Mouse (Mus musculus) myocyte (in vitro differentiated cells): ENCODE results near the gene Dnmbp.

Experiments used
- MYOG ChIP-seq, 3 experiments: IDR thresholded peaks; one replicate each; pipeline ENCODE4 v1.6.1; 2011; ENCODE audit warnings: control low read depth in 2 of 3, low read depth in 2 of 3, mild to moderate bottlenecking in 2 of 3; ENCODE audit not compliant: insufficient read length in 2 of 3, control insufficient read depth in 1 of 3, insufficient read depth in 1 of 3
- POLR2A ChIP-seq: IDR thresholded peaks from one replicate; pipeline ENCODE4 v1.6.1; 2011; ENCODE audit warnings: low read depth, mild to moderate bottlenecking, control low read depth, moderate library complexity; ENCODE audit not compliant: insufficient read length
- USF1 ChIP-seq: IDR thresholded peaks from one replicate; pipeline ENCODE4 v1.6.1; 2011; ENCODE audit warnings: low read depth, mild to moderate bottlenecking, control low read depth, moderate library complexity

DNA sequence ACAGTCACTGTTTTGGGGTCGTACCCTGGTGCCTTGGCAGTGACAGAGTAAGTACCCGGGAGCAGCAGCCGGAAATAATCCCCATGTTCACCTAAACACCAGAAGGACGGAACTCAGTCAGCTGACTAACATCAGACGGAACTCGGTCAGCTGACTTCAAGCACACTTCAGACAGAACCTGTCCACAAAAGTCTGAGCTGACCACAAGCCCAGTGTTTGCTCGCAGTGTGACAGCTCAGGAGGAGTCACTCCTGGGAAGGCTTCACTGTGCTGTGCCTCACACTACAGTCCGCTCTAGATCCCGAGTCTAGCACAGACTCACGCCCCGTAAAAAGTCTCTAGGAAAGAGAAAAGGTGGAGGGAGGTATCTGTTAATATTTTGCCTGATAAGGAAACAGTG lies 20.0 kb upstream of the Dnmbp start:
- TF ChIP-seq POLR2A, result no peak
- TF ChIP-seq USF1, result no peak
- no peak for TF ChIP-seq MYOG (IDR thresholded peaks at IDR 0.05; ENCODE audit: control insufficient read depth in 1 of 3, insufficient read depth in 1 of 3, insufficient read length in 2 of 3, low read depth in 2 of 3)
